Mouse (Mus musculus) B cell, adult 67 days (primary cell): Measurements from ENCODE around the gene Gm21028. TPM values are rescaled to one million over a fixed set of nuclear protein-coding genes. Genes with fewer than 3 reads are reported as not detected.

Experiments
- total RNA-seq, 2 experiments: library from RNA; stranded (reverse); gene quantifications; 4 replicates each; pipeline ENCODE4 v1.2.4; 2023

Gene Gm21028
- not detected for total RNA-seq

GRCm38 (mm10) chr7:42578488-42578887 is at the start of gene Gm21028:
Gm21028 (minus strand) TSS chr7:42578588.

GRCm38 (mm10) chr7:42592413-42592812 is 14.0 kb upstream of the Gm21028 start, which contains the start of gene Zfp977:
Zfp977 (minus strand) TSS chr7:42592547.

Other genes with a start within 250 kb of the Gm21028 start
- gene 4933421I07Rik, start 130.5 kb downstream of the Gm21028 start, total RNA-seq, result not detected
- 10 to 100 TPM; 27.6 to 32.1 TPM for gene Zfp141, start 72.8 kb downstream of the Gm21028 start, total RNA-seq
- gene Zfp977, start 14.0 kb upstream of the Gm21028 start, total RNA-seq, result not detected
- gene Zfp976, start 64.0 kb upstream of the Gm21028 start, total RNA-seq, result 1 to 10 TPM; 2.4 to 2.8 TPM
- 1 to 10 TPM; 4.4 to 4.5 TPM for gene Zfp975, start 114.2 kb upstream of the Gm21028 start, total RNA-seq
- not detected for gene Gm17067, start 148.4 kb upstream of the Gm21028 start, total RNA-seq
- gene Vmn2r62, start 214.9 kb upstream of the Gm21028 start, total RNA-seq, result not detected